9 mouse cellular contexts compared by ENCODE assay signal in the genomic region with DNA sequence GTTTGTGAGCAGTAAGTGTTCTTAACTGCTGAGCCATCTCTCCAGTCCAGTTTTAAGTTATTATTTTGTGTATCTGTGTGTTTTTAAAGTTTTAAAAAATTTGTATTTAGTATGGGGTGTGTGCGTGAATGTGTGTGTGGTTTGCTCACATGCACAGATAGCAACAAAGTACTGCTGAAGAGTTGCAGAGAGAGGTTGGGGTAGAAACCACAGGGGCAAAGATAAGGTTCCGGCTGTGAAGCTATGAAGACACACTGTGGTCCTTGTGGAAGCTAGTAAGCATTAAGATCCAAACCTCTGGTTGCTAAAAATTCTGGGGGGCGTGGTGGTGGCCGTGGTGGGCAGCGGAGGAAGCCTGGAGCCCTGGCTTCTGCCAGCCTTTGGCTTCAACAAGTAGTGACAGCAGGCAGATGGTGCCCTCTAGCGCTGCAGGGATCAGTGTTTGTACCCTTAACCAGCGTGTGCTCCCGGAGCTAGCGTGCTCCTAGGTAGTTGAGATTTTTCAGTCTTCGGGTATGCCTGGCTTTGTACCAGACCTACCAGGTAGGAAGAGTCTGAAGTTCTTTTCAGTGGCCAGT. TPM values are rescaled to one million over a fixed set of nuclear protein-coding genes. Genes with fewer than 3 reads are reported as not detected.
A peak's percentile ranks its signal among the peaks of the same experiment; 100 is the strongest.
DNase-seq lines count a peak whose midpoint lies in the region; ATAC-seq and TF ChIP-seq lines count a peak whose summit lies in the region.
"Had no signal": no experiment of that assay in that cellular context is flagged by ENCODE, and none has a peak within 500 bp of the region (broad histone marks: within the 10 kb centered on the region; RNA-seq: fewer than 3 reads in every experiment).

No protein-coding gene starts in this region.

- peak; percentile 42 for TF ChIP-seq CTCF in forebrain, postnatal 0 days (IDR thresholded peaks at IDR 0.05; ENCODE audit: low read depth)

- no peak overlapping the region for H3K9ac ChIP-seq in forebrain, postnatal 0 days
- no peak overlapping the region for H3K9ac ChIP-seq in forebrain, embryonic 11.5 days (ENCODE audit: low read length)

- H3K27ac ChIP-seq in forebrain, postnatal 0 days (ENCODE audit: low read depth, low read length): no peak overlapping the region
- no peak overlapping the region for H3K27ac ChIP-seq in forebrain, embryonic 11.5 days (ENCODE audit: low read depth, low read length)
- H3K27ac ChIP-seq: macrophage had no signal

- no peak overlapping the region for H3K4me3 ChIP-seq in forebrain, postnatal 0 days (ENCODE audit: low read depth, low read length)
- no peak overlapping the region for H3K4me3 ChIP-seq in forebrain, embryonic 11.5 days (ENCODE audit: low read depth, low read length)

- no peaks in the 10 kb centered on the region for H3K9me3 ChIP-seq in forebrain, postnatal 0 days (ENCODE audit: low read length)
- no peaks in the 10 kb centered on the region for H3K9me3 ChIP-seq in forebrain, embryonic 11.5 days (ENCODE audit: control insufficient read depth, low read length)

- H3K27me3 ChIP-seq in forebrain, postnatal 0 days (ENCODE audit: insufficient read depth, low read length): no peaks in the 10 kb centered on the region
- no peaks in the 10 kb centered on the region for H3K27me3 ChIP-seq in forebrain, embryonic 11.5 days (ENCODE audit: control insufficient read depth, insufficient read depth, low read length)

- no peaks in the 10 kb centered on the region for H3K4me1 ChIP-seq in forebrain, postnatal 0 days (ENCODE audit: insufficient read depth)
- H3K4me1 ChIP-seq in forebrain, embryonic 11.5 days (replicated peaks; ENCODE audit: control insufficient read depth, insufficient read depth, low read length): 0 out of 2 replicates have a peak, but pooled peaks cover 2% of the 10 kb centered on the region

- DNase-seq in forebrain, postnatal 0 days: peak; percentile 25
- DNase-seq in forebrain, embryonic 11.5 days (ENCODE audit: low spot score): no peak
- peak; percentile 63 for DNase-seq in CD4-positive helper T cell, adult 2 months (ENCODE audit: low read depth, low spot score)
- peak; percentile 55 for DNase-seq in c-Kit-positive CD71-positive TER-119-positive erythroid progenitor cells, embryonic 14.5 days (ENCODE audit: low spot score)
- DNase-seq in kidney, adult 9 months: peak; percentile 77
- DNase-seq in lung, postnatal 4 days: peak; percentile 49 to 62
- peak; percentile 41 to 44 for DNase-seq in thymus, adult 18-20 months

- no peak for ATAC-seq in forebrain, postnatal 0 days
- ATAC-seq in forebrain, embryonic 11.5 days (replicated peaks; ENCODE audit: low FRiP score): no peak
- no peak for ATAC-seq in erythroblast, adult 5-6 weeks (replicated peaks; ENCODE audit: low FRiP score, poor library complexity, severe bottlenecking)

- H3K36me3 ChIP-seq in forebrain, postnatal 0 days (ENCODE audit: insufficient read depth): no peaks in the 10 kb centered on the region
- no peaks in the 10 kb centered on the region for H3K36me3 ChIP-seq in forebrain, embryonic 11.5 days (ENCODE audit: control insufficient read depth, insufficient read depth, low read length)

- H3K4me2 ChIP-seq in forebrain, postnatal 0 days (ENCODE audit: low read depth): no peak overlapping the region
- no peak overlapping the region for H3K4me2 ChIP-seq in forebrain, embryonic 11.5 days (ENCODE audit: low read depth, low read length, severe bottlenecking)

- WGBS in forebrain, postnatal 0 days: 55% methylated on average over 10 of the region's 10 CpGs
- WGBS in forebrain, embryonic 11.5 days: 65% methylated on average over 10 of the region's 10 CpGs

RNA-seq across cellular contexts. Expression of a gene that starts 13.7 kb away (rescaled TPM):
- 90.9 and 116 TPM in 2 replicates for total RNA-seq in forebrain, postnatal 0 days (2014; rRNA removed)
- polyA plus RNA-seq in forebrain, postnatal 0 days (2015; fragmentation: Nextera tagmentation; extraction: Ambion mirVana): 83.8 and 97.9 TPM in 2 replicates
- 55.4 and 56.6 TPM in 2 replicates for polyA plus RNA-seq in forebrain, embryonic 11.5 days (2014; fragmentation: Nextera tagmentation; extraction: Ambion mirVana)
- 1.3 and 2.3 TPM in 2 replicates for total RNA-seq in erythroblast, adult 5-6 weeks (2015; ENCODE audit: low replicate concordance)
- total RNA-seq in erythroblast, adult 5-6 weeks (2017; ENCODE audit: low replicate concordance): 4.2 and 6.0 TPM in 2 replicates

RNA-seq across cellular contexts. Expression of a gene that starts 20.6 kb away (rescaled TPM):
- total RNA-seq in forebrain, postnatal 0 days (2014; rRNA removed): 78.3 and 83.3 TPM in 2 replicates
- 45.7 and 48.4 TPM in 2 replicates for polyA plus RNA-seq in forebrain, postnatal 0 days (2015; fragmentation: Nextera tagmentation; extraction: Ambion mirVana)
- 44.1 TPM in 2 replicates for polyA plus RNA-seq in forebrain, embryonic 11.5 days (2014; fragmentation: Nextera tagmentation; extraction: Ambion mirVana)
- total RNA-seq in erythroblast, adult 5-6 weeks (2015; ENCODE audit: low replicate concordance): 10.9 and 13.1 TPM in 2 replicates
- 4.7 and 5.3 TPM in 2 replicates for total RNA-seq in erythroblast, adult 5-6 weeks (2017; ENCODE audit: low replicate concordance)

RNA-seq across cellular contexts. Expression of a gene that starts 28.0 kb away (rescaled TPM):
- 22.5 and 27.1 TPM in 2 replicates for total RNA-seq in forebrain, postnatal 0 days (2014; rRNA removed)
- polyA plus RNA-seq in forebrain, postnatal 0 days (2015; fragmentation: Nextera tagmentation; extraction: Ambion mirVana): 6.5 and 11.0 TPM in 2 replicates
- polyA plus RNA-seq in forebrain, embryonic 11.5 days (2014; fragmentation: Nextera tagmentation; extraction: Ambion mirVana): 15.7 and 16.4 TPM in 2 replicates
- 1.2 and 17.8 TPM in 2 replicates for total RNA-seq in erythroblast, adult 5-6 weeks (2015; ENCODE audit: low replicate concordance)
- total RNA-seq in erythroblast, adult 5-6 weeks (2017; ENCODE audit: low replicate concordance): 6.1 and 6.5 TPM in 2 replicates

Comparison
In these comparisons a context has a peak if more than half of its experiments do, and no peak if none do; other contexts are left out.
1. RNA of a gene that starts 13.7 kb away (total RNA-seq): 90.9 to 116 TPM in forebrain, postnatal 0 days; 1.3 to 6.0 TPM in erythroblast, adult 5-6 weeks; every median in the first group is over 10 times any median in the second.